Mouse (Mus musculus) heart, adult 2 months (tissue): Measurements from ENCODE around the gene Pde6h.

Experiments used
- CTCF ChIP-seq: fragments of 200-600 bp; IDR thresholded peaks from 2 replicates; pipeline ENCODE4 v1.8.1; 2022; ENCODE audit warnings: antibody characterized with exemption, mild to moderate bottlenecking, moderate library complexity
- EP300 ChIP-seq: fragments of 200-500 bp; IDR thresholded peaks from 2 replicates; pipeline ENCODE4 v1.6.1; 2011; ENCODE audit warnings: low read depth, low read length, control low read depth; ENCODE audit not compliant: insufficient read depth

GRCm38 (mm10) chr6:136943392-136943791 is 19.8 kb downstream of the Pde6h start:
- no peak for TF ChIP-seq EP300
- TF ChIP-seq CTCF, result no peak
